Mouse (Mus musculus): ENCODE results near the gene Nmi.
"Not testable (repeated sequence)": the region's sequence is repeated elsewhere in the genome, so short reads cannot be mapped to it uniquely, and the experiment has no call there.

Nmi gene

DNA sequence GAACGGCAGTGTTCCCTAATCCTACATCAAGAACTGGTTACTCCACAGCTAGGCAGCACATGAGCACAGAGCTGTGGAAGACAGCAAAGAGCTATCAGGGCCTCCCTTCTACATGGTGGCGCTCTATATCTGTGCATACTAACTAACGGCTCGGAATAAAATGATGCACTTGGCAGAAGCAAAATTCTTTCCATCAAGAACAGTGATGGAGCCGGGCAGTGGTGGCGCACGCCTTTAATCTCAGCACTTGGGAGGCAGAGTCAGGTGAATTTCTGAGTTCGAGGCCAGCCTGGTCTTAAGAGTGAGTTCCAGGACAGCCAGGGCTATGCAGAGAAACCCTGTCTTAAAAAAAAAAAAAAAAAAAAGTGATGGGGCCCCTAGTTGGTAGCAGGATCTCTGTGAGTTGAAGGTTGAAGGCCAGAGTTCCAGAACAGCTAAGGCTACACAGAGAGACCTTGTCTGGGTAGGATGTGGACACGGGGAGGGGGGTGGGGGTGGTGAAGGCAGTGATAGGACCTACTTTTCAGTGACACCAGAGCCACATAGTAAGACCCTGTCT, at the start of gene Nmi:
Gene Nmi (minus strand): TSS at position 85 of the 559 bp plus-strand sequence.
- no peak for DNase-seq (ENCODE audit: low spot score in 2 of 2)

- DNase-seq (ENCODE audit: low spot score in 2 of 2): no peak
These were observed 43.1 kb upstream of the Nmi start for GRCm38 (mm10) chr2:52016361-52016760.

GRCm38 (mm10) chr2:52013306-52013820, 40.1 kb upstream of the Nmi start:
- DNase-seq (ENCODE audit: low spot score in 2 of 2): peak in 1 of 2 experiments; percentile 15

- not testable (repeated sequence) for DNase-seq (ENCODE audit: low spot score in 2 of 2)
These were observed 38.5 kb upstream of the Nmi start for GRCm38 (mm10) chr2:52011820-52012219.

DNA sequence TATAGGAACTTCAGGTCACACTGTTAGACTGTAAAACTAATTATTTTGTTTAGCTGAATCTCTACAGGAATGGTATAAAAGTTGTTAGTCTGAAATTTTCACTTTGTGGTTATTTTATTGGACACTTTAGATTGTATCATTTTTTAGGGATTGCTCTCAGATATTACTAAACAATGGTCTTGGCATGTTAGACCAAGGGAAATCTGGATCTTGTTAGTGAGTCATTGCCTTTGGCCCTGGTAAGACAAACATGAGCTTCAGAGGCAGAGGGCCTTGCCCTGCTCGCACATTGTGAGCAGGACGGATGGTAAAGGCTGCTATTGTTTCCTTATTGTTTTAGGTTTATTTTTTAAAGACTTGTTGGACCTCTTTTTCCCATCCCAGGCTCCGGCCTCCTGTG, 33.1 kb upstream of the Nmi start:
- peak; percentile 8 to 9 for DNase-seq (ENCODE audit: low spot score in 2 of 2)

GRCm38 (mm10) chr2:52002299-52002698, 29.0 kb upstream of the Nmi start:
- not testable (repeated sequence) for DNase-seq (ENCODE audit: low spot score in 2 of 2)

- DNase-seq (ENCODE audit: low spot score in 2 of 2): no peak
These were observed 28.2 kb upstream of the Nmi start for GRCm38 (mm10) chr2:52001521-52001920.

DNA sequence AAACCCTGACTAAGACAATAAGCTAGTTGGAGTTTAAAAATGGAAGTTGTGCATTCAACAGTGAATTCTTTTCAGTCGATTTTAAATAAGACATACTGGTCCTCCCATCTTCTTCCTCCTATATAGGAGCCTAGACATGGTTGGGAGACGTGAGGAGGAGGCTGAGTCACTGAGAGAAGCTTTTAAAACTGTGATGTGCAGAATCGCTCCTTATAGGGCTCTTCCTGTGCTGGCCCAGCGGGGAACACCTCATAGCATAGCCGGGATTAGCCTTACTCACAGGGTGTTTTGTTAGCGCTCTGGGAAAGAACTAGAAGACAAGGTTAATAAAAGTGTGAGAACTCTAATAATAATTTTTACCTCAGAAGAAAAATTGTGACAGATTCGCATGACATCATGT, 26.7 kb upstream of the Nmi start:
- DNase-seq (ENCODE audit: low spot score in 2 of 2): no peak

DNA sequence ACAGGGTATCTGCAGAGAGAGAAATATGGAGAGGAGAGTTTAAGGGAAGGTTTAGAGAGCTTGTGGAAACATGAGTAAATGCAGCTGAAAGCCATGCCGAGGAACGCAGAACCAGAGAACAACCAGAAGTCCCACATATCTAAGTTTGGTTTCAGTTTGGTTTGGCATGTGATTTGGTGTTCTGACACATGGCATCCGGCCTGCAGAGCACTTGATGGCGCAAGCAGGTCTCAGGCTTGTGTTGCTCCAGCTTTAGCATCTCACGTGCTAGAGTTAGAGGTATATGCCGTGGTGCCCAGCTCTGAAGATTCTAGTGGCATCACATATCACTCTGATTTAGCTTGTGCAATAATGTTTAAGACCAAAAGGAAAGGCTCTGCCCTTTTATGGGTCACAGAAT, 18.2 kb upstream of the Nmi start:
- no peak for DNase-seq (ENCODE audit: low spot score in 2 of 2)

DNA sequence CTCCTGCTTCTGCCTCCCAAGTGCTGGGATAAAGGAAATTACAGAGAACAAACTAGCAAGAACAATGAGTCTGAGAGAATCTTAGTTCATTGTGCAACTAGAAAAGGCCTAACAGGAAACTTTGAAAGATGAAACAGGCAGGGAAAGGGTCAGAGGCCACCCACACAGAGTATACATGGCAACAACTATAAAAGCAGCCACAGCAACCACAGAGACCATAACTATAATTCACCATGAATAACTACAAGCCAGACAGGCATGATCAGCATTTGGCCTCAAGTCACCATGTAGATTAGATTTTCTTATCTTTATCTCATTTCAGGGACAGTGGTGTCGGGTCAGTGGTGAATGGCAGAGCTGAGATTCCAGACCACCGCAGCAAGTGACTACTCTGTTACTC, 16.3 kb upstream of the Nmi start:
- DNase-seq (ENCODE audit: low spot score in 2 of 2): no peak

GRCm38 (mm10) chr2:51986695-51987094, 13.4 kb upstream of the Nmi start:
- DNase-seq (ENCODE audit: low spot score in 2 of 2): no peak

DNA sequence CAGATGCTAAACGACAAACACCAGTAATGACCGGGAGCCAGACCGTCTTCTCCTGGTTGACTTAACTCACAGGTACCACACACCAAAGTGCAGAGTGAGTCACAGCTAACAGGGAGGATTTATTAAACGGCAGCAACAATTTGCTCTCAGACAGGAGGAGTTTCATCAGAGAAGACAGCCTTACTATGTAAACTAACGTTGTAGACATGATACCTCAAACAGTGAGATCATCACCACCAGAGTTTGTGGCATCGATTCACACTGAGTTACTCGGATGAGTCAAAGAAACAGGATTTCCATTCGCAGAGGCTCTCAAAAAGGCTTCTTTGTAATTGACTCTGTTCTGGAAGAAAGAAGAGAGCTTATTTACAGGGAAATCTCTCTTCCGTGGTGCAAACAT, 12.9 kb upstream of the Nmi start:
- no peak for DNase-seq (ENCODE audit: low spot score in 2 of 2)

DNA sequence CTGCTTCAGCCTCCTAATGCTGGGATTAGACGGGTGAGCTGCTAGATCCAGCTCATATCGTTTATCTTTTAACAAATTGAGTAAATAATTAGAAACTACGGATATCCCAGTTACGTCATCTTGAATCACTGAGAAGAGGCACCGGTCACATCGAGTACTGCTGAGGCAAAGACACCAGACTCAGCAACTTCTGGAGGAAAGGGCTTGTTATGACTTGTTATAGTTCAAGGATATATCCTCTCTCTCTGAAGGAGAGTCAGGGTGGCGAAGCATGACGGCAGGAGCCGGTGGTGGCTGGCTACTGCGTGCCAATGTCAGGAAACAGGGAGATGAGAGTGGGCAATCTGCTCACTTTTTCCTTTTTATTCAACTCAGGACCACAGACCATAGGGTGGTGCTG, 11.9 kb upstream of the Nmi start:
- no peak for DNase-seq (ENCODE audit: low spot score in 2 of 2)

DNA sequence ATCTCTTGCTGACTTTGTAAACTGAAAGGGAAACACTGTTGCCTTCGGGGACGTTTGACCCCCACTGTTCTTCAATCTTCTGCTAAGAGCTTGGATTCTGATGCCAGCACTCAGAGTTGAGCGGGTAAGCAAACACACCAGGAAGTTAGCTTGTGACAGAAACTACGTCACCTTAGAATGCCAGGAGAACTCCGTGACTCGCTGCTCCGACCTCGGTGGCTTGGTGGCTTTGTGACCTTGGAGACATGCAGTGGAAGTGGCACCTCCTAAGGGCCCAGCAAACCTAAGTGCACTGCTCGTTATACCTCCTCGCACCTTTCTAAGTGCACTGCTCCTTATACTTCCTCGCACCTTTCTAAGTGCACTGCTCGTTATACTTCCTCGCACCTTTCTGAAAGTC, 9.0 kb upstream of the Nmi start:
- DNase-seq (ENCODE audit: low spot score in 2 of 2): no peak

GRCm38 (mm10) chr2:51981630-51982029, 8.3 kb upstream of the Nmi start:
- no peak for DNase-seq (ENCODE audit: low spot score in 2 of 2)

DNA sequence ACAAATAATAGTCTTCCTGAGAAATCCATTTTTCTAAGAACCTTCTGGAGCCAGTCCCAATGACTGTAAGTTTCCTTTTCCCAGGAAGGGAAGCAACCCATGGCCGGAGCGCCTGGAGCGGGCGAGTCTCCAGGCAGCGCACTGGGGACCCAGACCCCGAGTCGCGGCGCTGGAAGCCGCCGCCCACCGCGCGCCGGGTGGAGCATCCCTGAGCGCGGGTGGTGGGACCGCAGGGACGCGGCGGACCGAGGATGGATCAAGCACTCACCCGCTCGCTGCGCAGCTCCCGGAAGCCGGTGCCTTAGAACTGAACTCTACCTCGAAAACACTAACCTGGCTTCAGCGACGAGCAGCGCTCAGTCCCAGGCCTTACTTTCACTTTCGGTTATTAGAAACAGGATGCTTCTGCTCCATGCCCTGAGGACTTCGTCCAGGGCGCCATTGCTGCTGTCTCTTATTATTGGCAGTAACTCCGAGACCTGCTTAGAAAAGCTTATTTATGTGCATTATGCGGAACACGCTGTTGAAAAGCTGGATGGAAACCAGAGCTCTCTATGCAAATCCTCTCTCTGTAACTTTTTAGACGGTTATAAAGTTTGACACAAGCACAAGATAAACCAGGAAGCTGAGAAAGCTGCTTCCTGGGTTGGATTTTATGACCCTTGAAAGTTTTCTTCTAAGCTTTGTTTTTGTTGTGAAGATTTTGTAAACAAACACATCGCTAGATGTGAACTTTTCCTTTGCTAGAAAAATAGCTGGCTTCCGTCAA, 469 bp downstream of the Nmi start:
- DNase-seq (ENCODE audit: low spot score in 2 of 2): peak; percentile 39 to 42

GRCm38 (mm10) chr2:51972142-51972541, 1.2 kb downstream of the Nmi start:
- peak; percentile 4 to 24 for DNase-seq (ENCODE audit: low spot score in 2 of 2)

DNA sequence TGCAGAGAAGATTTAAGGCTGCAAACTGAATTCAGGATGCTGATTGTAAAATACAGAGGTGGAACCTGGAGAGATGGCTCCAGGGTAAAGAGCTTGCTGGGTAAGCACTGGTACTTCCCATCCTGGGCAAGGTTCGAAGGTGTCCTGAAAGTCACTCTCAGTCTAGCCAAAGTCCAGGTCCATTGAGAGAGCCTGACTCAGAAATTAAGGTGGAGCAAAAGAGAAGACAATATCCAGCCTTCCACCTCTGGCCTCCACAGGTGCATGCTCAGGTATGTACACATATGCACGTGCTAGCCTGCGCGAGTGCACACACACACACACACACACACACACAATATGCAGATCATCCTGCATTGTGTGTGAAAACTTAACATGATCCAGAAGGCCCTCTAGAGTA, 2.4 kb downstream of the Nmi start:
- DNase-seq (ENCODE audit: low spot score in 2 of 2): no peak

GRCm38 (mm10) chr2:51967288-51967687, 6.0 kb downstream of the Nmi start:
- no peak for DNase-seq (ENCODE audit: low spot score in 2 of 2)

DNA sequence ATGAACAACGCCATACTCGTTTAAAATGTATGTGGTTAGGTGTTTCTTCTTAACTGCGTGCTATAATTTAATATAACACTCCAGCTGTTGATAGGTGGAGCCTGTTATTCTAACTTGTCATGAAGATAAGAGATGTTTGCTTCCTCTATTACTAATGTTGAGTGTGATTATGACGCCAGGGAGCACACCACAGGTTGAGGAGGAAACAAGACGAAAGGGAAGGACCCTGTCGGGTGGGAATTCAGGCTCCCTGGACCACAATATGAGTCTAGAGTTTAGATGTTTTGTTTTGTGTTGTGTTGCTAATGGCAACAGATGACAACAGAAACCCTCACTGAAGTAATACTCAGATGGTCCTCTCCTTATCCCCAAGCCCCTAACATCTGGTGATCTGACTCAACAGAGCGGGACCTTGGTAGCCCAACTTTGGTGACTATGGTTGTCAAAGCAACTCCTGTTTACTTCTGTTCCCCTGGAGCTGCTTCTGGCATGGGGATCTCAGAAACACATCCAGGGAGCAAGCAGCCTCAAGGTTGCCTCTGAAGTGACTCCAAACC, 19.6 kb downstream of the Nmi start:
- no peak for DNase-seq (ENCODE audit: low spot score in 2 of 2)

- DNase-seq (ENCODE audit: low spot score in 2 of 2): no peak
These were observed 22.4 kb downstream of the Nmi start for GRCm38 (mm10) chr2:51950876-51951275.

- no peak for DNase-seq (ENCODE audit: low spot score in 2 of 2)
These were observed 25.0 kb downstream of the Nmi start for GRCm38 (mm10) chr2:51948105-51948830.
